Mouse (Mus musculus) cerebellum, postnatal 4 days (tissue): ENCODE results near the gene Nkx1-1.

ENCODE experiments used
- DNase-seq, 2 experiments: peaks; one replicate each; pipeline ENCODE4 v3.0.0; 2022; ENCODE audit warnings: low spot score in 2 of 2, mixed read lengths in 1 of 2

Gene Nkx1-1

GRCm38 (mm10) chr5:33420313-33420712 is 13.5 kb downstream of the Nkx1-1 start:
- no peak for DNase-seq

DNA sequence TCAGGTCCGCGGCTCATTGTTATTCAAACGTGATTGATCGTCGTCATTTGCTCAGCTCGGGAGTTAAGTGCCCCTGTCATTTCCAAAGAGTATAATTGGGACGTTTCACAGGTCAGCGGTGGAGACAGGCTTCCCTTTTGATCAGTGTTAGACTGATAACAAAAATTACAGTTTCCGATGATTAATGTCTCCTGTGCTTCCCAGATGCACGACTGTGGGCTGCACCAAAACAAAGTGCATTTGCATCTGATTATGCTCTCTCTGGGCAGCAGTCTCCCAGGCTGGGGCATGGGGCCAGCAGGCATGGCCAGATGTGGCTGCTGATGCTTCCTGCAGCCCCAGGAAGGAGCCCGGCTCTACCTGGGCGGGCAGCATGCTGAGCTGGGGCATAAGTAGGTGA is 33.0 kb downstream of the Nkx1-1 start:
- DNase-seq = no peak

- DNase-seq = no peak
Measured at GRCm38 (mm10) chr5:33396828-33397227, 36.9 kb downstream of the Nkx1-1 start.

DNA sequence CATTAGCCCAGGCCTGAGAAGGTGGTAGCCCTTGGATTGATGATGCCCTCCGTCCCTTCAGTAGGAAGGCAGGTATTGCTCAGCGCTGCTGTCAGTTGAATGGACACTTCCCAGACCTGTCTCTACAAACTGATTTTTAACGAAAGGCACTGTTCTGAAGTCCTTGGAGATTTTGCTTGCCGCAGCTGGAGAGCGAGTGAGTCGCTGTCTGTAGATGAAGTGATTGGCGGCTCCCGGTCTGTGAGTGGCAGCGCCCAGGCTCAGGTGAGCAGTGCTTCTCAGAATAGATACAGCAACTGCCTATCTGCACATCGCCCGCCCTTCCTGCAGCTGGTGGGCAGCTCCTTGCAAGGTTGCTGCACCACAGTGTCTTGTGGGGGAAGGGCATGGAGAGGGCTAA is 38.1 kb downstream of the Nkx1-1 start:
- no peak for DNase-seq

- DNase-seq = peak; percentile 73 to 84
Measured at GRCm38 (mm10) chr5:33393803-33394202, 40.0 kb downstream of the Nkx1-1 start.

GRCm38 (mm10) chr5:33387550-33387949 is 46.2 kb downstream of the Nkx1-1 start:
- no peak for DNase-seq
